Mouse (Mus musculus): ENCODE measurements around the gene Ppp1r9b.

- TF ChIP-seq CTCF (IDR thresholded peaks at IDR 0.05; ENCODE audit: borderline replicate concordance, control insufficient read depth, extremely low read depth, insufficient read depth, low read length, poor library complexity) (no peak), POLR2A (IDR thresholded peaks at IDR 0.05; ENCODE audit: control insufficient read depth, extremely low read depth, insufficient read depth, low read length, poor library complexity) (no peak)
These were observed 23.4 kb upstream of the Ppp1r9b start, which contains the start of gene Hils1 for GRCm38 (mm10) chr11:94967419-94967818.
